Mouse (Mus musculus) hindbrain, embryonic 16.5 days (tissue): ENCODE data around the gene Zbtb3. TPM values are rescaled to one million over a fixed set of nuclear protein-coding genes. Genes with fewer than 3 reads are reported as not detected.

Experiments used
- ATAC-seq: fragments of 200-750 bp; cut with Nextera tagmentation; 2 replicates; pipeline ENCODE4 v1.8.0; 2017; ENCODE audit warnings: moderate TSS enrichment, moderate library complexity
- H3K27ac ChIP-seq: fragments of 300-500 bp; sonication (generic); 2 replicates; pipeline ENCODE4 v1.5.1; 2014; ENCODE audit warnings: low read depth, mild to moderate bottlenecking, control low read depth, low read length, moderate library complexity
- H3K27me3 ChIP-seq: fragments of 300-500 bp; sonication (generic); replicated peaks from 2 replicates; pipeline ENCODE4 v1.6.1; 2014; ENCODE audit warnings: low read length; ENCODE audit not compliant: control insufficient read depth, insufficient read depth
- H3K36me3 ChIP-seq: fragments of 300-500 bp; sonication (generic); 2 replicates; pipeline ENCODE4 v1.6.1; 2014; ENCODE audit warnings: mild to moderate bottlenecking, low read length, moderate library complexity, mixed read lengths; ENCODE audit not compliant: control insufficient read depth, insufficient read depth
- H3K4me1 ChIP-seq: fragments of 300-500 bp; sonication (generic); 2 replicates; pipeline ENCODE4 v1.6.1; 2014; ENCODE audit warnings: low read depth, low read length; ENCODE audit not compliant: control insufficient read depth, insufficient read depth
- H3K4me2 ChIP-seq: fragments of 300-500 bp; sonication (generic); 2 replicates; pipeline ENCODE4 v1.6.1; 2014; ENCODE audit warnings: mild to moderate bottlenecking, low read length, control low read depth, moderate library complexity
- H3K4me3 ChIP-seq: fragments of 300-500 bp; sonication (generic); 2 replicates; pipeline ENCODE4 v1.5.1; 2014; ENCODE audit warnings: mild to moderate bottlenecking, low read length, control low read depth, moderate library complexity
- H3K9ac ChIP-seq: fragments of 300-500 bp; sonication (generic); 2 replicates; pipeline ENCODE4 v1.6.1; 2014; ENCODE audit warnings: low read depth, mild to moderate bottlenecking, control low read depth, low read length, moderate library complexity
- H3K9me3 ChIP-seq: fragments of 300-500 bp; sonication (generic); 2 replicates; pipeline ENCODE4 v1.6.1; 2014; ENCODE audit warnings: mild to moderate bottlenecking, low read length, moderate library complexity; ENCODE audit not compliant: control insufficient read depth
- WGBS: fragments of 180-500 bp; shearing (Covaris S2); extraction: QIAGEN DNeasy Blood & Tissue Kit; methylation state at CpG from one replicate; pipeline ENCODE4 v1.1.7; 2014; 5-methylcytosine and 5-hydroxymethylcytosine counted together
- polyA plus RNA-seq: library from polyadenylated mRNA; unstranded; fragments of >200 nt; fragmentation: Nextera tagmentation; extraction: Ambion mirVana; gene quantifications from 2 replicates; pipeline ENCODE4 v1.2.1, GENCODE M21; 2015

The Zbtb3 gene
- polyA plus RNA-seq, 1 experiment from 2014 or later = 8.0 TPM

DNA sequence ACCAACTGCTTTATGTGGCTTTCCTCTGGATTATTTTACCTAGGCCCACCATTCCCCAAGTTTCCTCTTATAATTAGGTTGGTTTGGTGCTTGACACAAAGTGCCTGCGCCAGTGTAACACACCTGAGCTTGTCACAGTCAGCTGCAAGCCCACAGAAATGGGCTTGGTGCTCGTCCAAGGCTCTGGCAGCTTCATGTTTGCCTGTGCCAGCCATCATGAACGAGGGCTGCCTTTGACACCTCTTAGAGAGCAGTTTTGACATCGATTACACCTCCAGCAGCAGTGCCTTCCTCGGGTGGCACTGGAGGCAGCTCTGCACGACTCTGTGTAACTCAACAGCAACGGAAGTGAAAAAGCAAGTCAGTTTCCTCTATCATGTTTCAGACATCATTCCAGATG lies 12.2 kb upstream of the Zbtb3 start:
- H3K27me3 ChIP-seq = no peaks in the 10 kb centered on the region
- WGBS = 90% methylated on average over 7 of the region's 7 CpGs
- peaks cover 18% of the 10 kb centered on the region for H3K36me3 ChIP-seq
- H3K4me3 ChIP-seq = no peak overlapping the region
- H3K9me3 ChIP-seq = no peaks in the 10 kb centered on the region
- H3K27ac ChIP-seq = no peak overlapping the region
- no peak for ATAC-seq
- no peak overlapping the region for H3K9ac ChIP-seq
- H3K4me1 ChIP-seq = peaks cover 12% of the 10 kb centered on the region
- no peak overlapping the region for H3K4me2 ChIP-seq

DNA sequence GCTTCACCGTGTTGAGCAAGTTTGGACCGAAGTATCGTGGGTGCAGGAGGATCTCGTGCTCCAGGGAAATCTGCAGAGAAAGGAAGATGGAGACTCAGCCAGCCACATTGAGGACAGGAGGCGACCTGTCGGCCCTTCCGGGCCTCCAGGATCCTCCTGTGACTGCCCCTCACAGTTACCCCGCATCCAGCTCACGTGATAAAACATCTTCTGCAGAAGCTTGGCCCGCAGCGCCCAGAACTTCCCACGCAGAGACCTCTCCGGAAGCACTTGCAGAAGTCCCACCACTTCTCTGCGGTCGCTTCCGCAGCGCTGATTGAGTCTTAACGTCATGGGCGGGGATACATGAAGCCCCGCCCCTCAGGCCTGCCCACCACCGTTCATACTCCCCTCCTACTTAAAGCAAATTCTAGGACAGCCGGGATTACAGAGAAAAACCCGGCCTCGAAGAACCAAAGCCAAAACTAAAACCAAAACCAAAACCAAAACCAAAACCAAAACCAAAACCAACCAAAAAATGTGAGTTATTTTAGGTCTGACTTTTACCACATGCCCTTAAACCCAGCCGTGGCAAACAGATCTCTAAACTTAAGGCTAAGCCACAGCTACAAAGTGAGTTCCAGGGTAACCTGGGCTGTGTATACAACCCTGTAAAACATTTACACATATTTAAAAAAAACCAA lies 4.0 kb upstream of the Zbtb3 start, which contains the start of gene Polr2g:
Polr2g (minus strand) TSS at position 314 of the 683 bp plus-strand sequence.
- peak within 1 kb of the TSS; percentile 91 for H3K4me2 ChIP-seq
- 1% methylated on average over 25 of the region's 25 CpGs for WGBS
- H3K4me3 ChIP-seq = peak within 1 kb of the TSS; percentile 88
- no peaks in the 10 kb centered on the region for H3K27me3 ChIP-seq
- no peaks in the 10 kb centered on the region for H3K9me3 ChIP-seq
- peak within 1 kb of the TSS; percentile 82 for H3K9ac ChIP-seq
- peaks cover 18% of the 10 kb centered on the region for H3K4me1 ChIP-seq
- ATAC-seq = peak; percentile 79
- peaks cover 15% of the 10 kb centered on the region for H3K36me3 ChIP-seq
- H3K27ac ChIP-seq = peak within 1 kb of the TSS; percentile 78

DNA sequence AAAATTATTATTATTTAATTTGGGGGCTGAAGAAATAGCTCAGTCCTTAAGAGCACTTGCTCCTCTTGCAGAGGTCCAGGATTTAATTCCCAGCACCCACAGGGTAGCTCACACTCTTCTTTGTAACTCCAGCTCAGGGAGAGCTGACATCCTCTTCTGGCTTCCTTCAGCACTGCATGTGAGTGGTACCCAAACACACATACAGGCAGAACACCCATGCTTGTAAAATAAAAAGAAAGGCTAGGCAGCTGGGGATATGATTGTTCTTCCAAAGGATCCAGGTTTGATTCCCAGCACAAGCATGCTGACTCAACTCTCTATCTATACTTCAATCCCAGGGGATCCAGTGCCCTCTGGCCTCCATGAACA lies 3.4 kb upstream of the Zbtb3 start:
- no peak for ATAC-seq
- Histone ChIP-seq H3K36me3 (peaks cover 11% of the 10 kb centered on the region), H3K4me2 (peak overlapping the region; percentile 91), H3K4me3 (no peak overlapping the region), H3K9me3 (no peaks in the 10 kb centered on the region), H3K9ac (no peak overlapping the region; the same call in 1 of the 2 replicates), H3K27me3 (no peaks in the 10 kb centered on the region), H3K27ac (no peak overlapping the region), H3K4me1 (peaks cover 22% of the 10 kb centered on the region)

DNA sequence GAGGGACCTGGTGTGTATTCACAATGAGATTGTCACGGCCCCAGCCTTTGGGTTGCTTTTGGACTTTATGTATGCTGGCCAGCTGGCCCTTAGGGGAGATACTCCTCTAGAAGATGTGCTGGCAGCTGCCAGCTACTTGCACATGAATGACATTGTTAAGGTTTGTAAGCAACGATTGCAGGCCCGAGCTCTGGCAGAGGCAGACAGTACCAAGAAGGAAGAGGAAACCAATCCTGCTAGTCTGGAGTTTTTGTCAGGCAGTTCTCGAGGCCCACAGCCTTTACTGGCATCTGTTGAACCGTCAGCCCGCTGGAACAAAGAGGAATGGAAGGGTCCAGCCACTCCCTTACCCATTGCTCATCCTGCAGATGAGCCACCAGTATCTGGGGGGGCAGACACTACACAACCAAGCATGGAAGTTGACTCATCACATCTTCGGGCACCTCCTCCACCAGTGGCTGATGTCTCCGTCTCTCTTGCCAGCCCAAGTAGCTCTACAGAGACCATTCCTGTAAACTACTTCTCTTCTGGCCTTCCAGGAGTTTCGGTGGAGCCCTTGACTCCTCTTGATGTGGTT lies 937 bp downstream of the Zbtb3 start:
- Histone ChIP-seq H3K9ac (peak overlapping the region; percentile 69; the same call in 1 of the 2 replicates), H3K4me3 (peak overlapping the region; percentile 64), H3K9me3 (no peaks in the 10 kb centered on the region), H3K27ac (peak overlapping the region; percentile 90), H3K4me2 (peak overlapping the region; percentile 84), H3K36me3 (peaks cover 10% of the 10 kb centered on the region; the same call in 1 of the 2 replicates), H3K4me1 (peaks cover 13% of the 10 kb centered on the region), H3K27me3 (no peaks in the 10 kb centered on the region)
- WGBS = 87% methylated on average over 9 of the region's 9 CpGs
- ATAC-seq = no peak

DNA sequence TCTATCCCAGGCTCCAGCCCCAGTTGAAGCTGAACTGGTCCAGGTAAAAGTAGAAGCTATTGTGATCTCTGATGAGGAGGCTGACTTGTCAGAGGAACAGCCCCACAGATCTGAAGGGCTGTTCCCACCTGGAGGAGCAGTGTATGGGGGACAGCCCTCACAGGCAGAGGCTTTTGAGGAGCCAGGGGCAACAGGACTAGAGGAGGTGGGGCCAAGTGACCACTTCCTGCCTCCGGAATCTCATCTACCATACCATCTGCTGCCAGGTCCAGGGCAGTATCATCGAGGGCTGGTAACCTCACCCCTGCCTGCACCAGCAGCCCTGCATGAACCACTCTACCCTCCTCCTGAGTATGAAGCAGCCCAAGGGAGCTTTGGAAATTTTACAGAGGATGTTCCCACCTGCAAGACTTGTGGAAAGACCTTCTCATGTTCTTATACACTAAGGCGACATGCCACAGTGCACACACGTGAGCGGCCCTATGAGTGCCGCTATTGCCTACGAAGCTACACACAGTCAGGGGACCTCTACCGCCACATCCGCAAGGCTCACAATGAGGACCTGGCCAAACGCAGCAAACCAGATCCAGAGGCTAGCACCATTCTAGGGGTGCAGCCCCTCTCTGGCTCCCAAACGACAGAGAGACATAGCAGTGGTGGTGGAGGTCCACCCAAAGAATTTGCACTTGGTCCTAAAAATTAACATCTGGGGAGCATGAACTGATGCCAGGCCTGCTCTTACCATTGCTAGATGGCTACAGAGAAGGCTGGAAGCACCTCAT lies 1.7 kb downstream of the Zbtb3 start:
- H3K4me1 ChIP-seq = peaks cover 13% of the 10 kb centered on the region
- no peak for ATAC-seq
- WGBS = 95% methylated on average over 11 of the region's 11 CpGs

DNA sequence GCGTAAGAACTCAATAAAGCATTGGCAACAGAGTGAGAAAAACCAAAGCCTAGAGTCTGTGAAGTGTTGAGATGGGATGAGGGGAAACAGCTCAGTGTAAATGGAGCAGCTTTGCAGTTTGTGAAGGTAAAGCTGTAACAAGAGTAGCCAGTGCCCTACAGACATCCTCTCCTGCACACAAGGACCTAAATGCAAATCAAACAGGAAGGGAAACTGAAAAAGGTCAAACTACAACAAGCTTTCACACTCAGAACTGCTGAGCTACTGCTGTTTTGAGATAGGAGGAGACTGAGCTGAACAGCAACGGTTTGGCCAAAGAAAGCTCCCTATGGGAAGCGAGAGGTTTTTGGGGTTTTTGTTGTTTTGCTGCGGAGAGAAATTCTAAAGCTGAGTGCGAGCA lies 4.5 kb downstream of the Zbtb3 start:
- no peak overlapping the region for H3K27ac ChIP-seq
- no peak overlapping the region for H3K4me2 ChIP-seq
- no peak overlapping the region for H3K9ac ChIP-seq
- 94% methylated on average over 5 of the region's 5 CpGs for WGBS
- H3K27me3 ChIP-seq = no peaks in the 10 kb centered on the region
- ATAC-seq = no peak
- peaks cover 16% of the 10 kb centered on the region; the same call in 1 of the 2 replicates for H3K36me3 ChIP-seq
- H3K4me1 ChIP-seq = peaks cover 13% of the 10 kb centered on the region
- no peak overlapping the region for H3K4me3 ChIP-seq
- no peaks in the 10 kb centered on the region for H3K9me3 ChIP-seq

More for the DNA sequence above, 1.7 kb downstream of the Zbtb3 start:
- H3K4me3 ChIP-seq = no peak overlapping the region
- no peaks in the 10 kb centered on the region for H3K9me3 ChIP-seq
- H3K36me3 ChIP-seq = peaks cover 10% of the 10 kb centered on the region; the same call in 1 of the 2 replicates
- H3K4me2 ChIP-seq = no peak overlapping the region
- no peaks in the 10 kb centered on the region for H3K27me3 ChIP-seq
- H3K9ac ChIP-seq = no peak overlapping the region; the same call in 1 of the 2 replicates
- no peak overlapping the region for H3K27ac ChIP-seq

DNA sequence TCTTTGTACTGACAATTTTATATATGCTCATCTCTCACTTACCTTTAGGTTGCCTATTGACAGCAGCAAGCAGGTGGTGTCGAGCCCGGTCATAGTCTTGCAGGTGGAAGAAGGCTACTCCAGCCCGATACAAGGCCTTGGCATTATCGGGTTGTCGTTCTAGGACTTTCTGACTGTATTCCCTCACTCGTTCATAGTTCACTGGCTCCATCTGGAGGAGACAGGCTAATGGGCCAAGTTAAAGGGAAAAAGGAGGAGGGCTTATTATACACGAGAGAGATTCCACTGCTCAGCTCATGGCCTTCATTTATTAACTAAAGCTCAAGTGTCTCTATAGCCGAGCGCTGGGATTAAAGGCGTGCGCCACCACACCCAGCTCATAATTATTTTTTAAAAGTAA lies 13.5 kb downstream of the Zbtb3 start:
- Histone ChIP-seq H3K9ac (no peak overlapping the region), H3K4me3 (no peak overlapping the region), H3K27ac (no peak overlapping the region), H3K9me3 (no peaks in the 10 kb centered on the region), H3K4me1 (peaks cover 23% of the 10 kb centered on the region), H3K27me3 (no peaks in the 10 kb centered on the region), H3K4me2 (no peak overlapping the region), H3K36me3 (peaks cover 7% of the 10 kb centered on the region; the same call in 1 of the 2 replicates)
- no peak for ATAC-seq
- 63% methylated on average over 11 of the region's 11 CpGs for WGBS

DNA sequence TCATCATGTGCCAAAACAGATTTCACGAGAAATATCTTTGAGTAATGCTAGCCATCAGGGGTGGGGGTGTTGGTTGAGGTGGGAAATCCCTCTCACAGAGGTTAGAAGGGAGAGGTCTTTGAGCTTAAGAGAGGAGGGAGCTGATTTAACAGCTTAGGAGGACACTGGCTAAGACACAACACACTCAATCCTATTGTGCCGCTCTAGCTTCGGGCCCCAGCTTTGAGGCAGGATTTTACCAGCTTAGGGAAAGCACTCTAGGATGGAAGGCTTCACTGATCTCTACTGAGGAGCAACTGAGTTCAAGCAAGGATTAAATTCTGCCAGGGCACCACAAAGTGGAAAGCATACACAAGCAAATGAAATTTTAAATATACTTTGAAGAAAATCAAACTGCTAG lies 14.6 kb downstream of the Zbtb3 start:
- ATAC-seq = no peak
- Histone ChIP-seq H3K4me1 (peaks cover 31% of the 10 kb centered on the region), H3K9ac (no peak overlapping the region), H3K36me3 (peaks cover 7% of the 10 kb centered on the region; the same call in 1 of the 2 replicates), H3K27me3 (no peaks in the 10 kb centered on the region), H3K4me3 (no peak overlapping the region), H3K27ac (no peak overlapping the region), H3K4me2 (peak overlapping the region; percentile 6; the same call in 1 of the 2 replicates), H3K9me3 (no peaks in the 10 kb centered on the region)
- 73% methylated on average over 3 of the region's 3 CpGs for WGBS

DNA sequence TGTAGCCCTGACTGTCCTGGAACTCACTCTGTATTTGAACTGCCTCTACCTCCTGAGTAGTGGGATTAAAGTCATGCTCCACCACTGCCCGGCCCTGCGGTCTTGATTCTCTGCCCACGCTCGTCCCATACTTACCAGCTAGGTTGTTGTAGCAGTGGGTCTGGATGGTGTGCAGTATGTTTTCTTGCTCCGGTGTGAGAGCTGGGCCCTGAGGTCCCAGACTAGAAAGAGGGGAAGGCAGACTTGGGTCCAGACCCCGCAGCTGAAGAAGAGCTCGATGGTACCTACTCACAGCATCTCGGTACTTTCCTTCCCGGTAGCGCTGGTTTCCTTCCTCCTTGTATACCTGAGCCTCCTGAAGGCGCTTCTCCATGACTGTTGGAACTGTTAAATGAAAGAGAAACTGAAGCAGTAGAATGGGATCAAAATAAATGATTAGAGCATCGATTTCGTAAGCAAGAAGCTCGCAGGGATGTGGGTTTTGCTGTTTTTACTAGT lies 16.0 kb downstream of the Zbtb3 start:
- Histone ChIP-seq H3K4me2 (peak overlapping the region; percentile 84), H3K36me3 (peaks cover 5% of the 10 kb centered on the region), H3K9me3 (no peaks in the 10 kb centered on the region), H3K4me3 (peak overlapping the region; percentile 94), H3K27ac (peak overlapping the region; percentile 96), H3K9ac (peak overlapping the region; percentile 74), H3K4me1 (peaks cover 45% of the 10 kb centered on the region), H3K27me3 (no peaks in the 10 kb centered on the region)
- WGBS = 27% methylated on average over 14 of the region's 14 CpGs
- no peak for ATAC-seq
